Mouse (Mus musculus): ENCODE measurements around the gene Tek.
"Not testable (repeated sequence)": the region's sequence is repeated elsewhere in the genome, so short reads cannot be mapped to it uniquely, and the experiment has no call there.

Tek gene

DNA sequence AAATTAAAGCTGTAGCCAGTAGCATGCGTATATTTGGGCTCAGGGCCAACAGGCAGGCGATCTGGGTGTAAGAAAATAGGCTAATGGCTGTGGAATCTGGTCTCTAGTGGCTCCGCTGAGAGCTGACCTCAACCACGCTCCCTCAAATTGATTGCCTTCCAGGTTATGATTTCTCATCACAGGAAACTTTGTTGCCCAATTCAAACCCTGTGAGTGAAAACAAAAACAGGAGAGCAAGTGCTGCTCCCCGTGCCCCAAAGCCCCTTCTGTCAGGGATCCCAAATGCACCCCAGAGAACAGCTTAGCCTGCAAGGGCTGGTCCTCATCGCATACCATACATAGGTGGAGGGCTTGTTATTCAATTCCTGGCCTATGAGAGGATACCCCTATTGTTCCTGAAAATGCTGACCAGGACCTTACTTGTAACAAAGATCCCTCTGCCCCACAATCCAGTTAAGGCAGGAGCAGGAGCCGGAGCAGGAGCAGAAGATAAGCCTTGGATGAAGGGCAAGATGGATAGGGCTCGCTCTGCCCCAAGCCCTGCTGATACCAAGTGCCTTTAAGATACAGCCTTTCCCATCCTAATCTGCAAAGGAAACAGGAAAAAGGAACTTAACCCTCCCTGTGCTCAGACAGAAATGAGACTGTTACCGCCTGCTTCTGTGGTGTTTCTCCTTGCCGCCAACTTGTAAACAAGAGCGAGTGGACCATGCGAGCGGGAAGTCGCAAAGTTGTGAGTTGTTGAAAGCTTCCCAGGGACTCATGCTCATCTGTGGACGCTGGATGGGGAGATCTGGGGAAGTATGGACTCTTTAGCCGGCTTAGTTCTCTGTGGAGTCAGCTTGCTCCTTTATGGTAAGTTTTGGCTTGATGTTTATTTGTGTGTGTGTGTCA, at the start of gene Tek:
TSS of gene Tek (plus strand) at position 452 of the 894 bp plus-strand sequence.
- DNase-seq, result no peak

DNA sequence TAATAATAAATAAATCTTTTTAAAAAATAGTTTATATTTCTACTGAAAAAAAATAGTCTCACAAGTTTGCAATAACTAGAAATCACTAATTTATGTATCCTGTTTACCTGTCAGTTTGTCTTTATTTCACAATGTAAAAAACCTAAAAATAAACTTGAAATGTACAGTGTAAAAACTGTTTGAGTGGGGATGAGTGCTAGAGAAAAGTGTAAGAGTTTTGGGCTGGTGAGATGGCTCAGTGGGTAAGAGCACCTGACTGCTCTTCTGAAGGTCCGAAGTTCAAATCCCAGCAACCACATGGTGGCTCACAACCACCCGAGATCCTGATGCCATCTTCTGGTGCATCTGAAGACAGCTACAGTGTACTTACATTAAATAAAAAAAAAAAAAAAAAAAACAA, 49.3 kb upstream of the Tek start:
- DNase-seq, result not testable (repeated sequence)

DNA sequence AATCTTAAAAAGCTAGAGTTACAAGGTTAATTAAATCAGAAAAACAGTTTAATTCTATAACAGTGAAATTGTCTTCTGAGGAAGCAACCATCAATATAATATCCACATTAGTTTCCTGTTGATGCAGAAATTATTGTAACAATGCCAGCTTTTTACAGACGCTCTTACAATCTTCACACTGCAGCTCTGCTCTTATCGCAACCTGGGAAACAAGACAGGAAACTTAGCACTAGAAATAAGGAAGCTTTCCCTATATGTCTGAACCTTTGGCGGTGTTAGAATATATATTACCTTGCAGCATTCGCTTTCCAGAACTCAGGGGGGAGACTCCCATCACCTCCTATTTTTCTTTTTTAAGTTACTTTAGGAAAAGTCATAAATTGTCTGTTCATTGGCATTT, 48.0 kb upstream of the Tek start:
- no peak for DNase-seq

DNA sequence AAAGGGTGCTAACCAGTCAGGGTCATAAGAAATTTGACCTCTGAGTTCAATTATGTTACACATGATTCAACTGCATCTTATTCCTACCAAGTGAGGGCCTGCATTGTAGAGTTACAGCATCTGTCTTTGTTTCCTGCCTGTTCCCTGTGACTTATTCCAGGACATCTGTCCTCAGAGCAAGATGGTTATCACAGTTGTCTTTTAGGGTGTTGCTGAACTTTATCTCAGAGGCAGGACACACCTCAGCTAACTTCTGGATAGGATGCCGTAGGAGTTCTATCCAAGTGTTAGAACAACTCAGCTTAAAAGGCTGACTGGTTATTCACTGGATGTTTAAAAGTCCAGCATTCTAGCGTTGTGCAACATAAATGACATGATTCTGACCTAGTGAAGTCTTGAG, 46.9 kb upstream of the Tek start:
- no peak for DNase-seq

DNA sequence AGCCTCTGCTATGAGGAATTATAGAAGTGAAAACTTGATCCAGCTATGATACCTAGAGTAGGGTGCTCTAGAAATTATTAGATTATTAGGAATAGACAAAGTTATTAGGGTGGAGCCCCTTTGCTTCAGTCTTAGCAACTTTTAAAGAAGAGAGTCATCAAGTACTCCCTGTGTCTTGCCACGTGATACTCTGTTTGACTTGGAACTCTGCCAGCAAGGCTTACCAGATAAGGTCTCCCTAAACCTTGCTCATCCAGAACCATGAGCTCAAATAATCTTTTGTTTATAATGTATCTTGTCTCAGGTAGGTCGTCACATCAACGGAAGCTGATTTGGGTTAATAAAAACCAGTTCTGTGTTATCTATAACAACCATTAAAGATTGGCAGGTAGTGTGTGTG, 42.7 kb upstream of the Tek start:
- no peak for DNase-seq

- no peak for DNase-seq
These were observed 28.1 kb upstream of the Tek start for GRCm38 (mm10) chr4:94711002-94711401.

DNA sequence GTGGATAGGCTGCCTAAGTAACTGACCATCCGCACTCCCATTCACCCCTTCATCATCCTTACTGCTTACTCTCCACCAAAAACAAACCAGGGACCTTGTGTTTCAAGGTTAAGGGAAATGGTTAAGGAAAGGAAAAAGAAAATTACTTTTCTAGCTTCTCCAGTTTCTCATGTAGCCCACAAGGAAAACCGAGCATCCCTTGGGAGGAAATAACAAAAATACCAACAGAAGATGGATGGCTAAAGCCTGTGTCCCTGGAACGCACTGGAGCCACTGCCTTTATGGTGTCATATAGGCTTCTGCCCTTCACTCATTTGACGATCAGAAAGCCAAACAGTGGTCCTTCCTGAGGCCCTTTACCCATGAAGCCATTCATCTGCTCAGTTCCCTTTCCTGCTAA, 27.7 kb upstream of the Tek start:
- no peak for DNase-seq

GRCm38 (mm10) chr4:94713741-94714140, 25.3 kb upstream of the Tek start:
- DNase-seq, result no peak

- DNase-seq, result no peak
These were observed 23.9 kb upstream of the Tek start for GRCm38 (mm10) chr4:94715166-94715565.

DNA sequence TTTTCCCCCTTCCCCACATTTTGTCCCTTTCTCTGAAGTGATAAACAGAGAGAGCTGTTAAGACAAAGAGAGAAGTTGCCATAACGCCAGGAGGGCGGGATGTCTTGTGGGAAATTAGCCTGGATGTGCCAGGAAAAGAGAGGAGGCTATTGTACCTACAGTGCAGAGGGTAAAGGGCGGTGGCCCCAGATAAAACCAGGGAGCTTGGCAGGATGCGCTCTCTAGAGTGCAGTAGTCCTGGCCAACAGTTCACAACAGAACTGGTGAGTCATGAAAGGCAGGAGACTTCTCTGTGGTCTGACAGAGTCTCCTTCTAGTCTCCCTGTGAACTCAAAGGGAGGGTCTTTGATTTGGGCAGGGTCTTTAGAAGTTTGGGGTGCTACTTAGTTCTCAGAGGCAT, 13.3 kb upstream of the Tek start:
- DNase-seq, result no peak

DNA sequence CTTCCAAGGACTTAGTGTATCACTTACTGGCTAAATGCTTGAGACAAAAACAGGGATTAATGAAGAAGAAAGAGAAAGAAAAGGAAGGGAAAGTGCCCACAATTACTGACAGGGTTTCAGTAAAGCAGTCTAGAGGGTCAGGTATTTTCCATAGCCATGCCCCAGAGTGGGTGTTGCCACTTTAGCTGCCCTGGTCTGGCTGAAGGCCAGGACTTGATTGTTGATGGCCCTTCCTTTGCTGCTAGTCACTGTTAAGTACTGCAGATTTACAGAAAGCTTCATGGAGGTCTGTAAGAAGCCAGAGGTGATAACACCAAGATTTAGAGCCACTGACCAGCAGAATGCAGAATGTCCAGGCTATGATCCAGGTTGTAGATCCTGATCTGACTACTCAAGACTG, 6.4 kb upstream of the Tek start:
- DNase-seq, result no peak

DNA sequence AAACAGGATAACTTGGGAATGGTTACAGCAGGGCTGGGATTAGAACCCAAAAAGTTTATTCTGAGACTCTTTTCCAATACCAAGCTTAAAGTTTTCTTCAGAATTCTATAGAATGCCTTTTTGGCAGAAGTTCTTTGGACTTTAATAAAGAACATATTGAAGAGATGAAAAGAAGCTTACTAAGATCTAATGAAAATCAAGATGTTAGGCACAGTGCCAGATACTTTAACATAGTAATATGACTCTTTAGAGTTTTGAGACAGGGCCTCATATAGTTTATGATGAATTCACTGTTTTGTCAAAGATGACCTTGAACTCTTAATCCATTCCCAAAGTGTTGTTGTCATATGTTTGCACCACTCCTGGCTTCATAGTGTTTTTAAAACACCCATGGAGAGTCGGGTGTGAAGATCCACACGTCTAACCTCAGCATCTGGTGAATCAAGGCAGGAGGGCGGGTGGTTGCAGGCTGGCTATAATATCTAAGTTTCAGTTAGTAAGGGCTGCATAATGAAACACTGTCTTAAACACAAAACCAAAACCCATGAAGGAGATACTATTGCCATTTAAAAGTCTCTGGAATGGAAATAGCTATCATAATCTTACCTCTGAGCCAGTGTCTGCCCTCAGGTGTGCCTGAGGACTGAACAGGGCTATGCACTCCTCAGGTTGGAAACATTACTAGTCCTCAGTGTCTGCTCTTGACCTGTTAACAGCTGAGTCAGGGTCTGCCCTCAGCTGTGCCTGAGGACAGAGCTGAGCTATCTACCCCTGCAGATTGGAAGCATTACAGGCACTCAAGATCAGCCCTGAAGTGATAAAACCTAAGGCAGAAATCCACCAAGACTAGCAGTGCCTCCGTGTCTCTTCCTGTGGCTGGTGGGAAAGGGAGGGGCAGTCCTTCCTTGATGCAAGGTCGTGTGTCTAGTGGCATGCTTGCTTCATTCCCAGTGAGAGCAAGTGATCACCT, 1.5 kb upstream of the Tek start:
- no peak for DNase-seq

DNA sequence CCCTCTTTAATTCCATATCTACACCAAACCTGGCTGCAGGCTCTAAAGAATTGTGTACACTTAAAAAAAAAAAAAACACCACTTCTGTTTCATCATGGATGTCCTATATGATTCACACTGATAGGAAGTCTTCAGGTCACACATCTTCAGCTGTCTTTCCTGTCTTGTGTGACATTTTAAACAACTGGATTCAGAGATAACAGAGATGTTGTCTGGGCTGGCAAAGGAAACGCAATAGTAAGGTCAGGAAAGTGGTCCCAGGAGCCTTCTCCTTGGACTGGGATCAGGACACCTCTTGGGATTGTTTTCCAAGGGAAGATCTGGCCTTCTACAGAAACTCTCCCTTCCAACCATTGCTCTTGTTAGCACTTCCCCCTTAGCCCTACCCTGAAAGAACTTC, 2.7 kb downstream of the Tek start:
- DNase-seq, result no peak

DNA sequence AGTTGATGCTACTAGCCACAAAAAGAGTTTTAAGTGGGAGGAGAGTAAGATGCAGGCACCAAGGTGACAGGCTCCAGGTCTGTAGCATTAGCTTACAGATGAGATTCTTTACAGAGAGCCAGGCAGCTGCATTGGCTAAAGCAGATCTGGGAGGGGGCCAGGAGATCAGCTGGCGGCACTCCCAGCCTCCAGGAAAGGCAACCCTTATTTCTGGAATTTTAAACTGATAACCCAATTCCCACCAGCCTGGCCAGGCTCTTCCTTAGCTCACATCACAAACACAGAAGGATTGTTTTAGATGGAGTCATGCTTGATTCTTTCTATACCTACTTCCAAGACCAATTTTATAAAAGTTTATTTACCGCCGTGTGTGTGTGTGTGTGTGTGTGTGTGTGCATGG, 6.7 kb downstream of the Tek start:
- no peak for DNase-seq

GRCm38 (mm10) chr4:94746387-94746811, 7.3 kb downstream of the Tek start:
- no peak for DNase-seq

DNA sequence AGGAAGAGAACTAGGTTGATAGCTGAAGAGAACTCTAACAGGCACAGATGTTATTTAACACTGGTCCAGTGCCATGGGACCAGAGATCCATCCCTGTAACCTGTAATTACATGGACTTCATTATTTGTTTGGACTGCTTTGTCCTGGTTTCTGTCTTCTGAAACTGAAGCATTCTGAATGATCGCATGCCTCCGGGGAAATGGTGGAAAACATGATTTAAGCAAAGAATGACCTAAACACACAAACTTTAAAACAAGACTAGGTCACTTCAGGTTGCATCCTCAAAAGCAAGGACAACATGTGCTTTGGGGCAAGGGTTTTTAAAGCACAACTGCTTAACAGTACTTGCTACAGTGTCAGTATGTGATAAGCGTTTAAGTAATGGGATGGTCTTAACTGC, 8.2 kb downstream of the Tek start:
- no peak for DNase-seq

GRCm38 (mm10) chr4:94752512-94752911, 13.4 kb downstream of the Tek start:
- no peak for DNase-seq

GRCm38 (mm10) chr4:94765217-94765616, 26.1 kb downstream of the Tek start:
- DNase-seq, result no peak

- DNase-seq, result no peak
These were observed 27.1 kb downstream of the Tek start for GRCm38 (mm10) chr4:94766176-94766575.

DNA sequence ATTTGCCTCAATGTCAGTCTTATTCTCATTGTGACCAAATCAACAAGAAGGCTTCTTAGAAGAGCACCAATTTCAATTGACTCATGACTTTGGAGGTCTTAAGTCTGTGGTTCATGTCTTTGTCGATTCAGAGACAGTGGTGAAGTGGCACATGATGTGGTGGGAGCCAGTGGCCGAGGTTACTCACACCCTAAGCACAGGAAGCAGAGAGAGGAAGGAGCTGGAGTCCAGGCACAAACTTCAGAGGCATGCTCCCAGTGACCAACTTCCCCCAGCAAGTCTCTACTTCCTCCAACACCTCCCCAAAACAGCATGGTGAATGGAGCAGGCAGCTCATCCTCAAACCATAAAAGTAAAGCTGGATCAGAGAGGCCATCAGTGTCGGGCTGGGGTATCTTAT, 29.5 kb downstream of the Tek start:
- DNase-seq, result no peak

DNA sequence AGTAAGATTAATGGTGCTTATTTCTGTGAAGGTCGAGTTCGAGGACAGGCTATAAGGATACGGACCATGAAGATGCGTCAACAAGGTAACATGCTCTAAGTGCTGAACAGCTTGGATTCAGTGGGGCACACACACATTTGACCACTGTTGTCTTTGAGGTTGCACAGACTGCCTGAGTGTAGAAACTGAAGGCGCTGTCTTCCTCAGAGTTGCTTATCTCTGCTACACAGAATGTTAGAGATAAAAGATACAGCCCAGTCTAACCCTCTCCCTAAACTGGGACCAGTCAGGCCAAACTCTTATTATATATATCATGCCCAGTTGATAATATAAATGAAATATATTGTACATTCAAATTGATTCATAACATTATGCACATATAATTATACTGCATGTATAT, 42.0 kb downstream of the Tek start:
- no peak for DNase-seq

GRCm38 (mm10) chr4:94785921-94786320, 46.8 kb downstream of the Tek start:
- no peak for DNase-seq

GRCm38 (mm10) chr4:94803187-94803586, 64.1 kb downstream of the Tek start:
- DNase-seq, result no peak

GRCm38 (mm10) chr4:94810616-94811015, 71.5 kb downstream of the Tek start:
- no peak for DNase-seq

Measured in cerebellum, adult 9-11 months (tissue).